Mouse (Mus musculus): ENCODE measurements around the gene Phf10. TPM values are rescaled to one million over a fixed set of nuclear protein-coding genes. Genes with fewer than 3 reads are reported as not detected.

Gene Phf10
- total and polyA plus RNA-seq, 3 experiments: 185 to 627 (median 265) TPM

GRCm38 (mm10) chr17:14949161-14949827, 11.8 kb downstream of the Phf10 start:
- Histone ChIP-seq H3K27ac (ENCODE audit: control insufficient read depth, low read depth, low read length) (no peak overlapping the region), H3K9ac (ENCODE audit: control insufficient read depth, low read depth, low read length, poor library complexity, severe bottlenecking) (no peak overlapping the region), H3K27me3 (ENCODE audit: control insufficient read depth in 1 of 2, insufficient read depth in 2 of 2, low read length in 2 of 2) (no peaks in the 10 kb centered on the region), H3K4me3 (ENCODE audit: control insufficient read depth in 1 of 2, insufficient read depth in 1 of 2, low read depth in 2 of 2, low read length in 2 of 2) (no peak overlapping the region), H3K4me1 (ENCODE audit: control insufficient read depth in 1 of 2, insufficient read depth in 2 of 2, low read length in 2 of 2) (peaks cover 5 to 7% of the 10 kb centered on the region in 2 experiments; a peak in 3 of 4 replicates), H3K36me3 (ENCODE audit: control insufficient read depth in 1 of 2, insufficient read depth in 2 of 2, low read length in 2 of 2) (peaks cover 22 to 58% of the 10 kb centered on the region in 2 experiments), H3K79me2 (ENCODE audit: control insufficient read depth, insufficient read depth, low read length, poor library complexity) (peaks cover 7% of the 10 kb centered on the region), H3K9me3 (replicated peaks; ENCODE audit: insufficient read depth, low read length) (no peaks in the 10 kb centered on the region)
- no peak for DNase-seq (ENCODE audit: low read depth, low spot score)
- TF ChIP-seq RAD21 (IDR thresholded peaks at IDR 0.05; ENCODE audit: low read depth, low read length) (no peak), SIN3A (IDR thresholded peaks at IDR 0.05; ENCODE audit: low read length) (no peak), GABPA (IDR thresholded peaks at IDR 0.05; ENCODE audit: low read depth, low read length) (no peak), TCF12 (IDR thresholded peaks at IDR 0.05; ENCODE audit: low read depth, low read length) (no peak), MAX (IDR thresholded peaks at IDR 0.05; ENCODE audit: low read length) (no peak), EP300 (IDR thresholded peaks at IDR 0.05; ENCODE audit: low read depth in 1 of 2, low read length in 2 of 2) (no peak), POLR2AphosphoS2 (IDR thresholded peaks at IDR 0.05; ENCODE audit: low read length) (no peak; the same call in 1 of the 2 replicates), RCOR1 (IDR thresholded peaks at IDR 0.05; ENCODE audit: low read depth, low read length) (no peak), GATA1 (IDR thresholded peaks at IDR 0.05; ENCODE audit: low read depth, low read length) (no peak), UBTF (IDR thresholded peaks at IDR 0.05; ENCODE audit: borderline replicate concordance, insufficient read depth, low read depth, low read length) (no peak), CHD1 (IDR thresholded peaks at IDR 0.05; ENCODE audit: low read depth, low read length) (no peak), BHLHE40 (IDR thresholded peaks at IDR 0.05; ENCODE audit: borderline replicate concordance, low read depth, low read length) (no peak), MYB (IDR thresholded peaks at IDR 0.05; ENCODE audit: low read depth, low read length) (no peak), HCFC1 (IDR thresholded peaks at IDR 0.05; ENCODE audit: low read depth, low read length) (no peak), E2F4 (IDR thresholded peaks at IDR 0.05; ENCODE audit: borderline replicate concordance, low read depth, low read length) (no peak), CTCF (IDR thresholded peaks at IDR 0.05 in 2 of 3, conservative IDR thresholded peaks at IDR 0.05 in 1 of 3; ENCODE audit: control insufficient read depth in 1 of 3, insufficient read depth in 1 of 3, low read depth in 2 of 3, low read length in 3 of 3, poor library complexity in 1 of 3, severe bottlenecking in 1 of 3) (no peak), MYC (IDR thresholded peaks at IDR 0.05; ENCODE audit: low read depth, low read length) (no peak), MAZ (IDR thresholded peaks at IDR 0.05; ENCODE audit: low read depth, low read length) (no peak), ZKSCAN1 (IDR thresholded peaks at IDR 0.05; ENCODE audit: low read depth, low read length) (no peak), TBP (IDR thresholded peaks at IDR 0.05; ENCODE audit: low read depth, low read length) (no peak)

GRCm38 (mm10) chr17:14944551-14944950, 16.5 kb downstream of the Phf10 start:
- Histone ChIP-seq H3K9me3 (replicated peaks; ENCODE audit: insufficient read depth, low read length) (no peaks in the 10 kb centered on the region), H3K36me3 (ENCODE audit: control insufficient read depth in 1 of 2, insufficient read depth in 2 of 2, low read length in 2 of 2) (peaks cover 12 to 24% of the 10 kb centered on the region in 2 experiments), H3K27me3 (ENCODE audit: control insufficient read depth in 1 of 2, insufficient read depth in 2 of 2, low read length in 2 of 2) (no peaks in the 10 kb centered on the region), H3K27ac (ENCODE audit: control insufficient read depth, low read depth, low read length) (no peak overlapping the region), H3K4me3 (ENCODE audit: control insufficient read depth in 1 of 2, insufficient read depth in 1 of 2, low read depth in 2 of 2, low read length in 2 of 2) (no peak overlapping the region), H3K4me1 (ENCODE audit: control insufficient read depth in 1 of 2, insufficient read depth in 2 of 2, low read length in 2 of 2) (peaks cover 0 to 5% of the 10 kb centered on the region in 2 experiments; a peak in 1 of 4 replicates), H3K9ac (ENCODE audit: control insufficient read depth, low read depth, low read length, poor library complexity, severe bottlenecking) (no peak overlapping the region), H3K79me2 (ENCODE audit: control insufficient read depth, insufficient read depth, low read length, poor library complexity) (peaks cover 9% of the 10 kb centered on the region)
- TF ChIP-seq GATA1 (IDR thresholded peaks at IDR 0.05; ENCODE audit: low read depth, low read length) (no peak), USF2 (IDR thresholded peaks at IDR 0.05; ENCODE audit: borderline replicate concordance in 1 of 2, insufficient read depth in 1 of 2, low read depth in 1 of 2, low read length in 2 of 2) (no peak), SMC3 (IDR thresholded peaks at IDR 0.05; ENCODE audit: low read depth, low read length) (no peak), MYC (IDR thresholded peaks at IDR 0.05; ENCODE audit: low read depth, low read length) (no peak), ZMIZ1 (IDR thresholded peaks at IDR 0.05; ENCODE audit: low read depth, low read length) (no peak), ELF1 (IDR thresholded peaks at IDR 0.05; ENCODE audit: low read depth, low read length) (no peak), E2F4 (IDR thresholded peaks at IDR 0.05; ENCODE audit: borderline replicate concordance, low read depth, low read length) (no peak), USF1 (IDR thresholded peaks at IDR 0.05; ENCODE audit: low read depth, low read length) (no peak), UBTF (IDR thresholded peaks at IDR 0.05; ENCODE audit: borderline replicate concordance, insufficient read depth, low read depth, low read length) (no peak), MAZ (IDR thresholded peaks at IDR 0.05; ENCODE audit: low read depth, low read length) (no peak), POLR2AphosphoS2 (IDR thresholded peaks at IDR 0.05; ENCODE audit: low read length) (no peak), MYB (IDR thresholded peaks at IDR 0.05; ENCODE audit: low read depth, low read length) (no peak), EP300 (IDR thresholded peaks at IDR 0.05; ENCODE audit: low read depth in 1 of 2, low read length in 2 of 2) (no peak), RCOR1 (IDR thresholded peaks at IDR 0.05; ENCODE audit: low read depth, low read length) (no peak), MAX (IDR thresholded peaks at IDR 0.05; ENCODE audit: low read length) (no peak), ETS1 (IDR thresholded peaks at IDR 0.05; ENCODE audit: low read depth, low read length) (no peak), KAT2A (conservative IDR thresholded peaks at IDR 0.05; ENCODE audit: low read depth, low read length) (no peak), NRF1 (IDR thresholded peaks at IDR 0.05; ENCODE audit: insufficient read depth, low read depth, low read length, poor library complexity, severe bottlenecking) (no peak), NELFE (IDR thresholded peaks at IDR 0.05; ENCODE audit: low read depth, low read length) (no peak)
- no peak for DNase-seq (ENCODE audit: low read depth, low spot score)
